Mouse (Mus musculus) heart, postnatal 0 days (tissue): ENCODE measurements at regions not wholly inside any gene's neighbourhood (a gene's known extent, or its start where the extent isn't known, plus 50 kb on each side); places are given as distances from the start of the nearest gene placed in this dataset.

ENCODE experiments used
- ATAC-seq: fragments of 200-750 bp; cut with Nextera tagmentation; 2 replicates; pipeline ENCODE4 v1.8.0; 2017; ENCODE audit warnings: low read depth, moderate number of reproducible peaks, moderate library complexity; ENCODE audit not compliant: insufficient read depth
- DNase-seq: peaks from one replicate; pipeline ENCODE4 v3.0.0-alpha.2; 2016; ENCODE audit warnings: low spot score
- H3K27ac ChIP-seq: fragments of 300-500 bp; sonication (generic); 2 replicates; pipeline ENCODE4 v1.5.1; 2014; ENCODE audit warnings: low read depth, mild to moderate bottlenecking
- H3K27me3 ChIP-seq: fragments of 300-500 bp; sonication (generic); 2 replicates; pipeline ENCODE4 v1.6.1; 2014; ENCODE audit warnings: low read length, mixed read lengths; ENCODE audit not compliant: control insufficient read depth, insufficient read depth
- H3K36me3 ChIP-seq: fragments of 300-500 bp; sonication (generic); replicated peaks from 2 replicates; pipeline ENCODE4 v1.6.1; 2014; ENCODE audit warnings: low read length, mixed read lengths; ENCODE audit not compliant: control insufficient read depth, insufficient read depth
- H3K4me1 ChIP-seq: fragments of 300-500 bp; sonication (generic); 2 replicates; pipeline ENCODE4 v1.6.1; 2014; ENCODE audit warnings: antibody characterized with exemption; ENCODE audit not compliant: control insufficient read depth, insufficient read depth
- H3K4me2 ChIP-seq: fragments of 300-500 bp; sonication (generic); 2 replicates; pipeline ENCODE4 v1.6.1; 2014; ENCODE audit warnings: low read depth, mild to moderate bottlenecking, low read length, moderate library complexity
- H3K4me3 ChIP-seq: fragments of 300-500 bp; sonication (generic); 2 replicates; pipeline ENCODE4 v1.5.1; 2014; ENCODE audit warnings: low read depth, low read length
- H3K9ac ChIP-seq: fragments of 300-500 bp; sonication (generic); replicated peaks from 2 replicates; pipeline ENCODE4 v1.6.1; 2014; ENCODE audit warnings: low read depth, low read length, mixed read lengths
- H3K9me3 ChIP-seq: fragments of 300-500 bp; sonication (generic); replicated peaks from 2 replicates; pipeline ENCODE4 v1.6.1; 2016; ENCODE audit warnings: low read length; ENCODE audit not compliant: control insufficient read depth
- CTCF ChIP-seq: IDR thresholded peaks from 2 replicates; pipeline ENCODE4 v1.5.1; 2016; ENCODE audit warnings: antibody characterized with exemption, control low read depth, low read depth
- EP300 ChIP-seq: IDR thresholded peaks from 2 replicates; pipeline ENCODE4 v1.6.1; 2016; ENCODE audit warnings: antibody characterized with exemption, low read depth
- WGBS: fragments of 180-500 bp; shearing (Covaris S2); extraction: QIAGEN DNeasy Blood & Tissue Kit; methylation state at CpG from one replicate; pipeline ENCODE4 v1.1.7; 2014; 5-methylcytosine and 5-hydroxymethylcytosine counted together

GRCm38 (mm10) chr12:86819163-86819562 is 65.4 kb downstream of the Irf2bpl start:
- Histone ChIP-seq H3K4me2 (no peak overlapping the region), H3K27ac (peak overlapping the region; percentile 98), H3K4me3 (no peak overlapping the region), H3K4me1 (peaks cover 52% of the 10 kb centered on the region), H3K9me3 (no peaks in the 10 kb centered on the region), H3K36me3 (no peaks in the 10 kb centered on the region), H3K27me3 (no peaks in the 10 kb centered on the region), H3K9ac (no peak overlapping the region)
- 53% methylated on average over 5 of the region's 5 CpGs for WGBS
- no peak for ATAC-seq
- TF ChIP-seq EP300 (no peak), CTCF (no peak)
- DNase-seq: no peak

- no peaks in the 10 kb centered on the region for H3K9me3 ChIP-seq
- no peak overlapping the region for H3K9ac ChIP-seq
- peak overlapping the region; percentile 98 for H3K27ac ChIP-seq
- ATAC-seq: peak; percentile 28
- peak; percentile 86 for TF ChIP-seq EP300
- TF ChIP-seq CTCF: no peak
- 8% methylated on average over 2 of the region's 2 CpGs for WGBS
- peaks cover 44% of the 10 kb centered on the region for H3K4me1 ChIP-seq
- H3K4me2 ChIP-seq: peak overlapping the region; percentile 11; the same call in 1 of the 2 replicates
- no peak overlapping the region for H3K4me3 ChIP-seq
- H3K36me3 ChIP-seq: no peaks in the 10 kb centered on the region
- no peaks in the 10 kb centered on the region for H3K27me3 ChIP-seq
- peak; percentile 69 for DNase-seq
Observed at GRCm38 (mm10) chr12:86818201-86818600, 66.4 kb downstream of the Irf2bpl start.

GRCm38 (mm10) chr12:86816702-86817610 is 67.6 kb downstream of the Irf2bpl start:
- Histone ChIP-seq H3K9me3 (no peaks in the 10 kb centered on the region), H3K4me1 (peaks cover 40% of the 10 kb centered on the region), H3K36me3 (no peaks in the 10 kb centered on the region), H3K4me2 (no peak overlapping the region), H3K27ac (peak overlapping the region; percentile 98), H3K27me3 (no peaks in the 10 kb centered on the region), H3K9ac (peak overlapping the region; percentile 23; the same call in 1 of the 2 replicates), H3K4me3 (no peak overlapping the region)
- no peak for TF ChIP-seq CTCF
- peak; percentile 95 for TF ChIP-seq EP300
- 12% methylated on average over 11 of the region's 11 CpGs for WGBS
- peak; percentile 78 for DNase-seq
- ATAC-seq: peak; percentile 82

GRCm38 (mm10) chr12:86816171-86816701 is 68.4 kb downstream of the Irf2bpl start:
- Histone ChIP-seq H3K36me3 (no peaks in the 10 kb centered on the region), H3K9ac (no peak overlapping the region), H3K4me3 (no peak overlapping the region), H3K9me3 (no peaks in the 10 kb centered on the region), H3K27ac (peak overlapping the region; percentile 98), H3K4me1 (peaks cover 41% of the 10 kb centered on the region), H3K27me3 (no peaks in the 10 kb centered on the region), H3K4me2 (no peak overlapping the region)
- DNase-seq: peak; percentile 81
- TF ChIP-seq CTCF (no peak), EP300 (no peak)
- WGBS: 11% methylated on average over 6 of the region's 6 CpGs
- peak; percentile 75 for ATAC-seq

- TF ChIP-seq CTCF (no peak), EP300 (no peak)
- no peak for ATAC-seq
- H3K4me2 ChIP-seq: no peak overlapping the region
- no peak overlapping the region for H3K4me3 ChIP-seq
- no peaks in the 10 kb centered on the region for H3K27me3 ChIP-seq
- H3K9me3 ChIP-seq: no peaks in the 10 kb centered on the region
- peaks cover 51% of the 10 kb centered on the region for H3K4me1 ChIP-seq
- no peak overlapping the region for H3K9ac ChIP-seq
- H3K27ac ChIP-seq: no peak overlapping the region
- 91% methylated on average over 7 of the region's 7 CpGs for WGBS
- no peak for DNase-seq
- no peaks in the 10 kb centered on the region for H3K36me3 ChIP-seq
Observed at GRCm38 (mm10) chr12:86814740-86815139, 69.9 kb downstream of the Irf2bpl start.
